Mouse (Mus musculus) limb, embryonic 12.5 days (tissue): ENCODE data around the gene Prlh. TPM values are rescaled to one million over a fixed set of nuclear protein-coding genes. Genes with fewer than 3 reads are reported as not detected.

Source experiments
- ATAC-seq: fragments of 200-750 bp; cut with Nextera tagmentation; 2 replicates; pipeline ENCODE4 v1.8.0; 2017; ENCODE audit warnings: low read depth, moderate TSS enrichment; ENCODE audit not compliant: insufficient number of reproducible peaks, insufficient read depth, low FRiP score, low TSS enrichment
- H3K27ac ChIP-seq: fragments of 300-500 bp; sonication (generic); 2 replicates; pipeline ENCODE4 v1.5.1; 2016; ENCODE audit warnings: mild to moderate bottlenecking, moderate library complexity
- H3K27me3 ChIP-seq: fragments of 300-500 bp; sonication (generic); 2 replicates; pipeline ENCODE4 v1.6.1; 2016; ENCODE audit warnings: mild to moderate bottlenecking, moderate library complexity
- H3K36me3 ChIP-seq: fragments of 300-500 bp; sonication (generic); 2 replicates; pipeline ENCODE4 v1.6.1; 2016; ENCODE audit warnings: mild to moderate bottlenecking, moderate library complexity
- H3K4me1 ChIP-seq: fragments of 300-500 bp; sonication (generic); replicated peaks from 2 replicates; pipeline ENCODE4 v1.6.1; 2016
- H3K4me2 ChIP-seq: fragments of 300-500 bp; sonication (generic); 2 replicates; pipeline ENCODE4 v1.6.1; 2016; ENCODE audit warnings: mild to moderate bottlenecking, moderate library complexity
- H3K4me3 ChIP-seq: fragments of 300-500 bp; sonication (generic); replicated peaks from 2 replicates; pipeline ENCODE4 v1.5.1; 2016; ENCODE audit warnings: mild to moderate bottlenecking
- H3K9ac ChIP-seq: fragments of 300-500 bp; sonication (generic); replicated peaks from 2 replicates; pipeline ENCODE4 v1.6.1; 2016; ENCODE audit warnings: mild to moderate bottlenecking, moderate library complexity
- H3K9me3 ChIP-seq: fragments of 300-500 bp; sonication (generic); 2 replicates; pipeline ENCODE4 v1.6.1; 2016; ENCODE audit warnings: mild to moderate bottlenecking, moderate library complexity
- WGBS: fragments of 180-500 bp; shearing (Covaris S2); methylation state at CpG from one replicate; pipeline ENCODE4 v1.1.7; 2016; 5-methylcytosine and 5-hydroxymethylcytosine counted together
- polyA plus RNA-seq: library from polyadenylated mRNA; unstranded; fragments of >200 nt; fragmentation: Nextera tagmentation; extraction: Ambion mirVana; gene quantifications from 2 replicates; pipeline ENCODE4 v1.2.1, GENCODE M21; 2016

The Prlh gene
- not detected in 2 replicates for polyA plus RNA-seq

- WGBS = 84% methylated on average over 8 of the region's 8 CpGs
- Histone ChIP-seq H3K9ac (no peak within 1 kb of the TSS), H3K4me2 (no peak within 1 kb of the TSS)
Measured at GRCm38 (mm10) chr1:90952808-90953207, at the start of gene Prlh. Prlh (plus strand) TSS chr1:90953108.

GRCm38 (mm10) chr1:90903211-90903945, 49.5 kb upstream of the Prlh start:
- ATAC-seq = no peak; the same call in 1 of the 2 replicates
- H3K27me3 ChIP-seq = no peaks in the 10 kb centered on the region
- peaks cover 18% of the 10 kb centered on the region for H3K4me1 ChIP-seq
- H3K27ac ChIP-seq = 0 out of 2 replicates have a peak overlapping the region, but pooled peaks have one; percentile 8
- 50% methylated on average over 3 of the region's 3 CpGs for WGBS
- H3K9me3 ChIP-seq = no peaks in the 10 kb centered on the region
- H3K36me3 ChIP-seq = no peaks in the 10 kb centered on the region
- H3K4me2 ChIP-seq = no peak overlapping the region
- H3K4me3 ChIP-seq = no peak overlapping the region
- no peak overlapping the region for H3K9ac ChIP-seq

More at GRCm38 (mm10) chr1:90952808-90953207, at the start of gene Prlh:
- ATAC-seq = no peak
- H3K36me3 ChIP-seq = no peaks in the 10 kb centered on the region
- peaks cover 7% of the 10 kb centered on the region; the same call in 1 of the 2 replicates for H3K4me1 ChIP-seq
- H3K4me3 ChIP-seq = no peak within 1 kb of the TSS
- no peak within 1 kb of the TSS for H3K27ac ChIP-seq
- no peaks in the 10 kb centered on the region for H3K9me3 ChIP-seq
- H3K27me3 ChIP-seq = no peaks in the 10 kb centered on the region

- ATAC-seq = no peak
- no peak overlapping the region for H3K9ac ChIP-seq
- no peaks in the 10 kb centered on the region for H3K9me3 ChIP-seq
- H3K36me3 ChIP-seq = no peaks in the 10 kb centered on the region
- H3K4me1 ChIP-seq = peaks cover 19% of the 10 kb centered on the region
- no peak overlapping the region for H3K4me2 ChIP-seq
- no peaks in the 10 kb centered on the region for H3K27me3 ChIP-seq
- 0 out of 2 replicates have a peak overlapping the region, but pooled peaks have one; percentile 8 for H3K27ac ChIP-seq
- no peak overlapping the region for H3K4me3 ChIP-seq
- 64% methylated on average over 8 of the region's 8 CpGs for WGBS
Measured at GRCm38 (mm10) chr1:90903971-90904458, 48.9 kb upstream of the Prlh start.

- Histone ChIP-seq H3K9ac (no peak overlapping the region), H3K4me1 (peaks cover 26% of the 10 kb centered on the region), H3K9me3 (no peaks in the 10 kb centered on the region), H3K36me3 (no peaks in the 10 kb centered on the region), H3K27ac (no peak overlapping the region), H3K4me2 (no peak overlapping the region), H3K4me3 (no peak overlapping the region), H3K27me3 (no peaks in the 10 kb centered on the region; the same call in 1 of the 2 replicates)
- no peak for ATAC-seq
- WGBS = 88% methylated on average over 7 of the region's 7 CpGs
Measured at GRCm38 (mm10) chr1:90904729-90905404, 48.0 kb upstream of the Prlh start.

GRCm38 (mm10) chr1:90906357-90906756, 46.6 kb upstream of the Prlh start:
- no peak overlapping the region for H3K4me2 ChIP-seq
- no peak overlapping the region for H3K4me3 ChIP-seq
- H3K27ac ChIP-seq = no peak overlapping the region
- H3K27me3 ChIP-seq = no peaks in the 10 kb centered on the region; the same call in 1 of the 2 replicates
- H3K36me3 ChIP-seq = no peaks in the 10 kb centered on the region
- no peaks in the 10 kb centered on the region for H3K9me3 ChIP-seq
- no peak overlapping the region for H3K9ac ChIP-seq
- peaks cover 26% of the 10 kb centered on the region for H3K4me1 ChIP-seq
- 24% methylated on average over 2 of the region's 2 CpGs for WGBS
- ATAC-seq = no peak

- H3K27ac ChIP-seq = no peak overlapping the region
- H3K4me2 ChIP-seq = no peak overlapping the region
- H3K36me3 ChIP-seq = no peaks in the 10 kb centered on the region
- no peak overlapping the region for H3K4me3 ChIP-seq
- H3K27me3 ChIP-seq = no peaks in the 10 kb centered on the region; the same call in 1 of the 2 replicates
- H3K9ac ChIP-seq = no peak overlapping the region
- ATAC-seq = no peak
- peaks cover 20% of the 10 kb centered on the region for H3K4me1 ChIP-seq
- H3K9me3 ChIP-seq = no peaks in the 10 kb centered on the region
Measured at GRCm38 (mm10) chr1:90909161-90909560, 43.7 kb upstream of the Prlh start.

- Histone ChIP-seq H3K36me3 (no peaks in the 10 kb centered on the region), H3K9ac (no peak overlapping the region), H3K27ac (no peak overlapping the region), H3K27me3 (peaks cover under 1% of the 10 kb centered on the region; the same call in 1 of the 2 replicates), H3K9me3 (no peaks in the 10 kb centered on the region), H3K4me3 (no peak overlapping the region), H3K4me2 (no peak overlapping the region), H3K4me1 (peaks cover 22% of the 10 kb centered on the region)
- no peak for ATAC-seq
- WGBS = 54% methylated on average over 17 of the region's 17 CpGs
Measured at GRCm38 (mm10) chr1:90909631-90910152, 43.2 kb upstream of the Prlh start.

GRCm38 (mm10) chr1:90913231-90913630, 39.7 kb upstream of the Prlh start:
- Histone ChIP-seq H3K36me3 (no peaks in the 10 kb centered on the region), H3K4me3 (no peak overlapping the region), H3K9ac (no peak overlapping the region), H3K4me1 (peaks cover 23% of the 10 kb centered on the region), H3K27me3 (peaks cover 4% of the 10 kb centered on the region; the same call in 1 of the 2 replicates), H3K9me3 (no peaks in the 10 kb centered on the region), H3K27ac (no peak overlapping the region), H3K4me2 (no peak overlapping the region)
- ATAC-seq = no peak
- WGBS = 38% methylated on average over 6 of the region's 6 CpGs

GRCm38 (mm10) chr1:90914948-90915569, 37.8 kb upstream of the Prlh start, which contains the start of gene Mlph:
Mlph (plus strand) TSS chr1:90915085.
- ATAC-seq = no peak
- H3K9me3 ChIP-seq = peaks cover 11% of the 10 kb centered on the region
- H3K4me1 ChIP-seq = peaks cover 15% of the 10 kb centered on the region
- H3K27me3 ChIP-seq = peaks cover 4% of the 10 kb centered on the region; the same call in 1 of the 2 replicates
- peak within 1 kb of the TSS; percentile 55 for H3K4me2 ChIP-seq
- peak within 1 kb of the TSS; percentile 53 for H3K9ac ChIP-seq
- no peaks in the 10 kb centered on the region for H3K36me3 ChIP-seq
- 8% methylated on average over 18 of the region's 18 CpGs for WGBS
- H3K4me3 ChIP-seq = peak within 1 kb of the TSS; percentile 26
- H3K27ac ChIP-seq = 0 out of 2 replicates have a peak within 1 kb of the TSS, but pooled peaks have one; percentile 29

- Histone ChIP-seq H3K9ac (no peak overlapping the region), H3K9me3 (peaks cover 14% of the 10 kb centered on the region), H3K4me1 (peaks cover 15% of the 10 kb centered on the region), H3K27me3 (peaks cover 4% of the 10 kb centered on the region; the same call in 1 of the 2 replicates), H3K27ac (no peak overlapping the region), H3K4me3 (no peak overlapping the region), H3K4me2 (no peak overlapping the region), H3K36me3 (no peaks in the 10 kb centered on the region)
- no peak for ATAC-seq
- 65% methylated on average over 6 of the region's 6 CpGs for WGBS
Measured at GRCm38 (mm10) chr1:90917509-90917908, 35.4 kb upstream of the Prlh start.
